Mouse (Mus musculus): ENCODE measurements around the gene Fbxo6.

DNA sequence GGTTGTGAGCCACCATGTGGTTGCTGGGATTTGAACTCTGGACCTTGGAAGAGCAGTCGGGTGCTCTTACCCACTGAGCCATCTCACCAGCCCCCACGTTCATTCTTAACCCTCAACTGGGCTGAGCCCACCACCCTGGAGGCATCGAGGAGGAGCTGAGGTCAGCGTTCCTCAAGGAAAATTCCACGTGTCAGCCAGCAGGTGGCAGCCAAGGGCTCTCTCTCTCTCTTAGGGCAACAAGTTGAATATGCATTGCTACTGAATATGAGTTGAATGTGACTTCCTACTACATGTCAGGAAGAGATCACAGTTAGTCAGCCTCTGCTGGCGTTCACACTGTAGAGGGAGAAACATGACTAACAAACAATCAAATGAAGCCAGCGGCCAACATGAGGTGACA, 16.3 kb upstream of the Fbxo6 start:
- no peak for TF ChIP-seq POLR2A (IDR thresholded peaks at IDR 0.05; ENCODE audit: low read depth, low read length)
- peak; percentile 79; the same call in 1 of the 2 replicates for TF ChIP-seq CTCF (IDR thresholded peaks at IDR 0.05; ENCODE audit: extremely low read depth, insufficient read length, insufficient replicate concordance, low read depth, low read length)
